Mouse (Mus musculus): ENCODE data around the gene C1qtnf1. TPM values are rescaled to one million over a fixed set of nuclear protein-coding genes. Genes with fewer than 3 reads are reported as not detected.

The C1qtnf1 gene
- polyA plus RNA-seq, 1 experiment from 2014 or later, result 1.2 TPM

Other genes starting within 250 kb of the C1qtnf1 start
- 62.6 to 194 TPM (median 68.7 TPM) in 3 replicates for gene Cyth1, start 179.6 kb upstream of the C1qtnf1 start, polyA plus RNA-seq (2018)
- gene Usp36, start 138.0 kb upstream of the C1qtnf1 start, polyA plus RNA-seq (2018), result 4.3 to 7.9 TPM (median 5.4 TPM) in 3 replicates
- 0.68 to 2.2 TPM (median 0.90 TPM) in 3 replicates for gene Cep295nl, start 85.7 kb upstream of the C1qtnf1 start, polyA plus RNA-seq (2018)
- 330 to 662 TPM (median 385 TPM) in 3 replicates for gene Timp2, start 72.5 kb upstream of the C1qtnf1 start, polyA plus RNA-seq (2018)
- 1,136 to 1,462 TPM (median 1,417 TPM) in 3 replicates for gene Lgals3bp, start 26.1 kb upstream of the C1qtnf1 start, polyA plus RNA-seq (2018)
- gene Cant1, start 9.1 kb upstream of the C1qtnf1 start, polyA plus RNA-seq (2018), result 40.2 to 59.3 TPM (median 42.1 TPM) in 3 replicates
- gene Engase, start 48.6 kb downstream of the C1qtnf1 start, polyA plus RNA-seq (2018), result 4.8 to 22.0 TPM (median 7.1 TPM) in 3 replicates

Measured in macrophage (primary cell).